Mouse (Mus musculus) heart, adult 2 months (tissue): ENCODE measurements around the gene Hdgfl3.

Experiments used
- CTCF ChIP-seq: fragments of 200-600 bp; IDR thresholded peaks from 2 replicates; pipeline ENCODE4 v1.8.1; 2022; ENCODE audit warnings: antibody characterized with exemption, mild to moderate bottlenecking, moderate library complexity
- POLR2A ChIP-seq: fragments of 200-500 bp; IDR thresholded peaks from 2 replicates; pipeline ENCODE4 v1.6.1; 2011; ENCODE audit warnings: mild to moderate bottlenecking, low read depth, low read length, control low read depth; ENCODE audit not compliant: insufficient read depth

DNA sequence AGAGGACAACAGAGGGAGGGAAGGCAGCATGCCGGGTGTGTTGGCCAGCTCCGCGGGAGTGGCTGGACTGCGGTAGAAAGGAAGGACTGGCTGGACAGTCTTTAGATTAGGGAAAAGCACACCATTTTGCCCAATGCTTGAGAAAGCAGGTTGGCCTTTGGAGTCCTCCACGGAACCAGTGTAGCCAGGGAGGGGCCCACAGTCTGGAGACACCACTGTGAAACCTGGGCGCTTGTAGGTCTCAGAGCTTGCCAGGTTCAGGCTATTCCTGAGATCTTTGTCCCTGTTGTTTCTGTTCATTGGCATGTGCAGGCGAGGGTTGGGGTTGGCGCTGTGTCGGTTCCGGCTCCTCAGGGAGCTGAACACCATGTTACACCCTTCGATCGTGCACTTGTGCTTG, 39.7 kb upstream of the Hdgfl3 start:
- TF ChIP-seq CTCF (no peak), POLR2A (no peak)
